Mouse (Mus musculus) lung, postnatal 0 days (tissue): Measurements from ENCODE around the gene Ccdc187.

ENCODE experiments used
- CTCF ChIP-seq: IDR thresholded peaks from 2 replicates; pipeline ENCODE4 v1.5.1; 2016; ENCODE audit warnings: antibody characterized with exemption, mild to moderate bottlenecking
- EP300 ChIP-seq: IDR thresholded peaks from 2 replicates; pipeline ENCODE4 v1.6.1; 2016; ENCODE audit warnings: antibody characterized with exemption, mild to moderate bottlenecking, control low read depth

DNA sequence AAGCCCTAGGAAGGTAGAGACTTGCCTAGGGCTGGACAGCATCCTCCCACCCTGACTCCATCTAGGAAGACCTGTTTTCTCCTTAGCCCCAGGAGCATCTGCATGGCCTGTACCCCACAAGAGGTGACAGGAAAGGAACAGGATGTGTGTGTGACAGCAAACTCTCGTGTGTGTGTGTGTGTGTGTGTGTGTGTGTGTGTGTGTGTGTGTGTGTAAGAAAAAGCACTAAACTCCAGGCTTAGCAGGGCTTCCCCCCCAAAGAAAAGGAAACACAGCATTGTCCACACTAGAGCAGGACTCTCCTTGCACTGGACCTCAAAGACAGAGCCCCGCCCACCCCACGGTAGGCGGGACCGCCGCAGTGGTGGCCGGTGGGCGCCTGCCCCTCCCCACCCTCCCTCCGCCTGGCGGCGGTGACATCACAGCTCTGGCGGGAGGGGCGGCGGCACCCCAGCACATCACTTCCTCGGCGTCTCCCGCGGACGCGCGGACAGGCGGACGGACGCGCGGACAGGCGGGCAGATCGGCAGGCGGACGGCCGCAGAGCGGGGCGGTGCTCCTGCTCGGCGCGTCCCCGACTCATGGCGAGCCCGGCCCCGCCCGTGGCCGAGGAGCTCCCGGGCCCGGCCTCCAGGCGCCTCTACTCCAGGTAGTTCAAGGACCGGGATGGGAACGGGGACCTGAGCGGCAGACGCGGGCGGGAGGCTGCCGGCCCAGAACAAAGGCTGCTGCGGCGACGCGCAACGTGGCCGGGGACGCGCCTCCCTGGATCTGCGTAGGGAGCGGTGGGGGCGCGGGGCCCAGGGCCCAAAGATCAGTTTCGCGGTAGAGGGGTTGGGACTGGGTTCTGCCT, 20.9 kb upstream of the Ccdc187 start, which contains the start of gene Gpsm1:
- TF ChIP-seq EP300 (no peak), CTCF (0 out of 2 replicates have a peak, but pooled peaks have one; percentile 26)
